Mouse (Mus musculus) naive thymus-derived CD4-positive, alpha-beta T cell, adult 5 months (primary cell): Measurements from ENCODE around the gene Manf. TPM values are rescaled to one million over a fixed set of nuclear protein-coding genes. Genes with fewer than 3 reads are reported as not detected.

ENCODE experiments used
- polyA plus RNA-seq: library from polyadenylated mRNA; unstranded; fragments of 100-300 nt; shearing (Covaris generic); gene quantifications from one replicate; pipeline ENCODE4 v1.2.1, GENCODE M21; 2017

Gene Manf
- polyA plus RNA-seq = 98.1 TPM

GRCm38 (mm10) chr9:106891829-106892551, at the start of gene Manf:
Manf (minus strand) TSS chr9:106891979.

GRCm38 (mm10) chr9:106886828-106887702, 4.7 kb downstream of the Manf start, which contains the start of gene Rbm15b:
Rbm15b (minus strand) TSS chr9:106887428.

GRCm38 (mm10) chr9:106821618-106822380, 70.0 kb downstream of the Manf start, which contains the start of gene Dcaf1:
Dcaf1 (plus strand) TSS chr9:106821874.

GRCm38 (mm10) chr9:106788812-106789321, 102.9 kb downstream of the Manf start, which contains the start of gene Rad54l2:
Rad54l2 (minus strand) TSS chr9:106789194.

Other genes with a start within 250 kb of the Manf start
- not detected for gene Grm2, start 235.9 kb downstream of the Manf start, polyA plus RNA-seq
- gene Tex264, start 206.1 kb downstream of the Manf start, polyA plus RNA-seq = 63.1 TPM
- gene Rad54l2, start 102.8 kb downstream of the Manf start, polyA plus RNA-seq = 7.4 TPM
- gene Dcaf1, start 70.1 kb downstream of the Manf start, polyA plus RNA-seq = 63.5 TPM
- gene Rbm15b, start 4.6 kb downstream of the Manf start, polyA plus RNA-seq = 44.2 TPM